Comparison of ENCODE assay signal across 10 mouse cellular contexts in the genomic region with DNA sequence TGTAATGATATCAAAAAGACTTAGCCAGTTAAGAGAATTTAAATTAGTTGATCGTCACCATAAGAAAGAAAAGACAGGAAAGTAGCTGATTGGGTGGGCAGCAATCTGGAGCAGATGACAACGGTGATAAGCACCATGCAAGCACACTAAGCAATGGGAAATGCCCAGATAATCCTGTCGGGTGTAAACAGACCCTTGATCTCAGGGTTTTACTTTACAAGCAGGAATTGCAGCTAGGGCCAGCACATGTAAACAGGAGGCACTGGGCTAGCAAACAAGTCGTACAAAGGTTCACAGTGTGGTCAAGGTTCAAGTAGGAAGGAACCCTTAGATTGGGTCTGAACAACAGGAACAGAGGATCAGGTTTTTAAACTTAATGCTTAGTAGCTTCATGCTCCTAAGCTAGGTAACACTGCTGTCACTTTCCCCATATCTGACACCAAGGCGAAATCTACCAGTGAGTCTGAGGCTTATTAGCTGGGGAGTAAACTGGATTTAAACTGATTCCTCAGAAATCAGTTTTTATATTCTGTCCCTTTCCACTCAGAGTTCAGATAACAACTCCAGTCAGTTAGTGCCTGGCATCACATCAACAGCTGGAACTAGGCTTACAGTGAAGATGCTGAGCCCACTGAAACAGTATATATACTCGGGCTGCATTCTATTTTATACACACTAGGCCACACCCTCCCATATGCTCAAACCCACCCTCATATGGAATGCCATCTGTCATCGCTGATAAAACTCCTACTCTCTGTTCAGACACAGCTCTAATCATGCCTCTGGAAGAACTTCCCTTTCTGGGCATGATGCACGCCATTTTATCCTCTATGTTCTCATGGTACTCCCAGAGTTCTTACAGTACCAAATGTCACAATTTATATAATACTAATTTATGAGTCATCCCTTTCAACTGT. TPM values are rescaled to one million over a fixed set of nuclear protein-coding genes. Genes with fewer than 3 reads are reported as not detected.
DNase-seq lines count a peak whose midpoint lies in the region; ATAC-seq and TF ChIP-seq lines count a peak whose summit lies in the region.
"Had no signal": no experiment of that assay in that cellular context is flagged by ENCODE, and none has a peak within 500 bp of the region (broad histone marks: within the 10 kb centered on the region; RNA-seq: fewer than 3 reads in every experiment).

No protein-coding gene starts in this region.

- no peak for DNase-seq in lung, postnatal 25 days (ENCODE audit: low spot score)
- DNase-seq in layer of hippocampus, adult 2 months (ENCODE audit: low spot score in 2 of 2), result peak; percentile 62 to 74
- no peak for DNase-seq in gastrocnemius, postnatal 10 days
- DNase-seq in ovary, postnatal 14 days (ENCODE audit: low spot score), result no peak
- DNase-seq in adrenal gland, adult (ENCODE audit: inconsistent age in 2 of 2, low spot score in 1 of 2), result no peak

- no peak overlapping the region for H3K4me2 ChIP-seq in lung, embryonic 15.5 days
- H3K4me2 ChIP-seq in forebrain, embryonic 13.5 days, result no peak overlapping the region
- no peak overlapping the region for H3K4me2 ChIP-seq in neural tube, embryonic 14.5 days (ENCODE audit: low read depth, low read length)

- ATAC-seq in lung, embryonic 15.5 days (ENCODE audit: borderline replicate concordance, extremely low read depth, low FRiP score, low TSS enrichment), result peak; percentile 62; the same call in 1 of the 2 replicates
- peak; percentile 88 for ATAC-seq in forebrain, embryonic 13.5 days
- ATAC-seq in neural tube, embryonic 14.5 days (ENCODE audit: low read depth), result peak; percentile 73; the same call in 1 of the 2 replicates
- ATAC-seq: Patski had no signal

- H3K27me3 ChIP-seq in lung, embryonic 15.5 days, result no peaks in the 10 kb centered on the region
- H3K27me3 ChIP-seq in forebrain, embryonic 13.5 days, result no peaks in the 10 kb centered on the region
- H3K27me3 ChIP-seq in neural tube, embryonic 14.5 days (ENCODE audit: control insufficient read depth, insufficient read depth, low read length), result no peaks in the 10 kb centered on the region
- H3K27me3 ChIP-seq: Patski had no signal

- H3K9ac ChIP-seq in lung, embryonic 15.5 days, result no peak overlapping the region
- H3K9ac ChIP-seq in forebrain, embryonic 13.5 days, result no peak overlapping the region
- no peak overlapping the region for H3K9ac ChIP-seq in neural tube, embryonic 14.5 days (replicated peaks; ENCODE audit: low read depth, low read length)

- no peaks in the 10 kb centered on the region for H3K4me1 ChIP-seq in lung, embryonic 15.5 days
- peaks cover 20% of the 10 kb centered on the region for H3K4me1 ChIP-seq in forebrain, embryonic 13.5 days
- H3K4me1 ChIP-seq in neural tube, embryonic 14.5 days (ENCODE audit: control insufficient read depth, insufficient read depth, low read length), result no peaks in the 10 kb centered on the region

- no peak overlapping the region for H3K4me3 ChIP-seq in lung, embryonic 15.5 days
- H3K4me3 ChIP-seq in forebrain, embryonic 13.5 days, result no peak overlapping the region
- H3K4me3 ChIP-seq in layer of hippocampus, adult 2 months, result no peak overlapping the region
- H3K4me3 ChIP-seq in neural tube, embryonic 14.5 days (ENCODE audit: low read depth, low read length), result no peak overlapping the region

- H3K9me3 ChIP-seq in lung, embryonic 15.5 days, result no peaks in the 10 kb centered on the region
- no peaks in the 10 kb centered on the region for H3K9me3 ChIP-seq in forebrain, embryonic 13.5 days (replicated peaks)
- no peaks in the 10 kb centered on the region for H3K9me3 ChIP-seq in neural tube, embryonic 14.5 days (ENCODE audit: control insufficient read depth, low read length)

- H3K36me3 ChIP-seq in lung, embryonic 15.5 days, result no peaks in the 10 kb centered on the region
- peaks cover 6% of the 10 kb centered on the region for H3K36me3 ChIP-seq in forebrain, embryonic 13.5 days (ENCODE audit: poor library complexity, severe bottlenecking)
- no peaks in the 10 kb centered on the region for H3K36me3 ChIP-seq in neural tube, embryonic 14.5 days (ENCODE audit: control insufficient read depth, insufficient read depth, low read length)

- TF ChIP-seq CTCF in layer of hippocampus, adult 2 months (conservative IDR thresholded peaks at IDR 0.05), result no peak

- WGBS in lung, embryonic 15.5 days, result 45% methylated on average over 8 of the region's 8 CpGs
- 63% methylated on average over 8 of the region's 8 CpGs for WGBS in forebrain, embryonic 13.5 days
- WGBS in neural tube, embryonic 14.5 days, result 72% methylated on average over 8 of the region's 8 CpGs

- H3K27ac ChIP-seq in lung, embryonic 15.5 days, result no peak overlapping the region
- peak overlapping the region; percentile 19; the same call in 1 of the 2 replicates for H3K27ac ChIP-seq in forebrain, embryonic 13.5 days
- H3K27ac ChIP-seq in layer of hippocampus, adult 2 months, result peak overlapping the region; percentile 59; the same call in 1 of the 2 replicates
- no peak overlapping the region for H3K27ac ChIP-seq in neural tube, embryonic 14.5 days (ENCODE audit: low read depth, low read length)

RNA-seq across cellular contexts. Expression of a gene that starts 20.7 kb away (rescaled TPM):
- polyA plus RNA-seq in lung, embryonic 15.5 days (2015; fragmentation: Nextera tagmentation; extraction: Ambion mirVana), result 16.0 and 16.2 TPM in 2 replicates
- polyA plus RNA-seq in forebrain, embryonic 13.5 days (2015; fragmentation: Nextera tagmentation; extraction: Ambion mirVana), result 8.6 and 9.7 TPM in 2 replicates
- 1 to 10 TPM; 3.7 to 5.2 TPM for total RNA-seq in layer of hippocampus, adult 2 months (2021)
- 8.1 and 11.7 TPM in 2 replicates for polyA plus RNA-seq in neural tube, embryonic 14.5 days (2014; fragmentation: Nextera tagmentation; extraction: Ambion mirVana)
- total RNA-seq in gastrocnemius, postnatal 10 days (2021), result 1 to 10 TPM; 4.2 to 7.6 TPM

RNA-seq across cellular contexts. Expression of a gene that starts 32.2 kb away (rescaled TPM):
- 0.72 and 0.76 TPM in 2 replicates for polyA plus RNA-seq in lung, embryonic 15.5 days (2015; fragmentation: Nextera tagmentation; extraction: Ambion mirVana)
- polyA plus RNA-seq in forebrain, embryonic 13.5 days (2015; fragmentation: Nextera tagmentation; extraction: Ambion mirVana), result 0.09 and 0.11 TPM in 2 replicates
- total RNA-seq in layer of hippocampus, adult 2 months (2021), result under 1 TPM; 0.15 TPM
- 0.61 and 0.63 TPM in 2 replicates for polyA plus RNA-seq in neural tube, embryonic 14.5 days (2014; fragmentation: Nextera tagmentation; extraction: Ambion mirVana)
- total RNA-seq in gastrocnemius, postnatal 10 days (2021), result under 1 TPM; 0.14 to 0.20 TPM
- total RNA-seq: hematopoietic stem cell, adult 5-6 weeks had no signal

RNA-seq across cellular contexts. Expression of a gene that starts 49.9 kb away (rescaled TPM):
- 856 and 870 TPM in 2 replicates for polyA plus RNA-seq in lung, embryonic 15.5 days (2015; fragmentation: Nextera tagmentation; extraction: Ambion mirVana)
- 895 and 906 TPM in 2 replicates for polyA plus RNA-seq in forebrain, embryonic 13.5 days (2015; fragmentation: Nextera tagmentation; extraction: Ambion mirVana)
- 10 to 100 TPM; 57.4 to 71.6 TPM for total RNA-seq in layer of hippocampus, adult 2 months (2021)
- 466 and 601 TPM in 2 replicates for polyA plus RNA-seq in neural tube, embryonic 14.5 days (2014; fragmentation: Nextera tagmentation; extraction: Ambion mirVana)
- total RNA-seq in gastrocnemius, postnatal 10 days (2021), result 100 to 1,000 TPM; 573 to 685 TPM

Comparison
In these comparisons a context has a peak if more than half of its experiments do, and no peak if none do; other contexts are left out.
1. H3K27ac ChIP-seq: peak in forebrain, embryonic 13.5 days (single experiment) and layer of hippocampus, adult 2 months (single experiment); none in lung, embryonic 15.5 days (single experiment) and neural tube, embryonic 14.5 days (single experiment).
2. DNase-seq: peak in layer of hippocampus, adult 2 months (2 of 2); none in lung, postnatal 25 days (single experiment), gastrocnemius, postnatal 10 days (single experiment), ovary, postnatal 14 days (single experiment) and adrenal gland, adult (0 of 2).
3. Peak in every context shown above with its lines, with median percentiles within 50 percentile points of each other: ATAC-seq.